Mouse (Mus musculus) spleen, adult 2 months (tissue): ENCODE data around the gene Ntng2. TPM values are rescaled to one million over a fixed set of nuclear protein-coding genes. Genes with fewer than 3 reads are reported as not detected.
A peak's percentile ranks its signal among the peaks of the same experiment; 100 is the strongest.

Experiments
- DNase-seq, 2 experiments: peaks; one replicate each; pipeline versions ENCODE4 v3.0.0 to v3.0.0-alpha.2; 2012 to 2021; ENCODE audit warnings: low spot score in 2 of 2, low read depth in 1 of 2
- H3K27ac ChIP-seq: fragments of 200-500 bp; 2 replicates; pipeline ENCODE4 v1.5.1; 2012; ENCODE audit warnings: low read length, inconsistent platforms; ENCODE audit not compliant: insufficient read depth
- H3K27me3 ChIP-seq: fragments of 200-500 bp; 2 replicates; pipeline ENCODE4 v1.6.1; 2012; ENCODE audit warnings: mild to moderate bottlenecking, moderate library complexity, low read length, inconsistent platforms; ENCODE audit not compliant: control insufficient read depth, insufficient read depth
- H3K36me3 ChIP-seq: fragments of 200-500 bp; 2 replicates; pipeline ENCODE4 v1.6.1; 2012; ENCODE audit warnings: mild to moderate bottlenecking, low read length, inconsistent platforms; ENCODE audit not compliant: control insufficient read depth, insufficient read depth
- H3K4me1 ChIP-seq: fragments of 200-500 bp; 2 replicates; pipeline ENCODE4 v1.6.1; 2011; ENCODE audit warnings: inconsistent platforms; ENCODE audit not compliant: control insufficient read depth, insufficient read depth, insufficient read length
- H3K4me3 ChIP-seq: fragments of 200-500 bp; 2 replicates; pipeline ENCODE4 v1.5.1; 2011; ENCODE audit warnings: mild to moderate bottlenecking, inconsistent platforms; ENCODE audit not compliant: insufficient read depth, insufficient read length; ENCODE audit errors: extremely low read depth
- CTCF ChIP-seq: fragments of 200-500 bp; IDR thresholded peaks from 2 replicates; pipeline ENCODE4 v1.5.1; 2011; ENCODE audit warnings: mild to moderate bottlenecking, inconsistent platforms; ENCODE audit not compliant: insufficient read depth, insufficient read length, insufficient replicate concordance; ENCODE audit errors: extremely low read depth
- POLR2A ChIP-seq: fragments of 200-500 bp; IDR thresholded peaks from 2 replicates; pipeline ENCODE4 v1.6.1; 2011; ENCODE audit warnings: low read depth, low read length, inconsistent platforms
- WGBS: fragments of 180-500 bp; shearing (Covaris S2); methylation state at CpG from one replicate; pipeline ENCODE4 v1.1.7; 2018; 5-methylcytosine and 5-hydroxymethylcytosine counted together
- polyA plus RNA-seq: library from polyadenylated mRNA; depleted of rRNA; stranded (reverse); fragments of >200 nt; gene quantifications from 2 replicates; pipeline ENCODE4 v1.2.3, GENCODE M21; 2012

Gene Ntng2
- polyA plus RNA-seq, 1 experiment, result 40.6 TPM

DNA sequence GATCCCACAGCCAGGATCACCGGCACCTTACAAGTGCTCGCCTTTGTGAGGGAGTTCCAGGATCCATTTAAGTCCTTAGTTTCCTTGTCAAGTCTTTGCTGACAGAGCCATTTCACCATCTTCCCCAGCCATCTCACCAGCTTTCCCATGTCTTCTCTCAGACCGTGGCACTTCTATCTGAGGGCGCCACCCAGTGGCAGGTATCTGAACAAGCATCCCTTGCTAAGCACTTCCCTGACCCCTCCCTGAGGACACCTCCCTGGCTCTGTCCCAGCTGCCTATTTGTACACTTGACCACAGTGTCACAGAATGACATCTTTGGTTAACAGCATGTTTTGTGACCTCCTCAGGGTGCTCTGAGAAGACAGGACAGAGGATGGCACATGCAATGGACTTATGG is 15.2 kb downstream of the Ntng2 start:
- TF ChIP-seq POLR2A (no peak), CTCF (peak; percentile 31; the same call in 1 of the 2 replicates)
- 37% methylated on average over 4 of the region's 4 CpGs for WGBS
- Histone ChIP-seq H3K36me3 (no peaks in the 10 kb centered on the region), H3K4me3 (no peak overlapping the region), H3K4me1 (no peaks in the 10 kb centered on the region), H3K27ac (no peak overlapping the region), H3K27me3 (no peaks in the 10 kb centered on the region)
- DNase-seq, result peak in 1 of 2 experiments; percentile 30

DNA sequence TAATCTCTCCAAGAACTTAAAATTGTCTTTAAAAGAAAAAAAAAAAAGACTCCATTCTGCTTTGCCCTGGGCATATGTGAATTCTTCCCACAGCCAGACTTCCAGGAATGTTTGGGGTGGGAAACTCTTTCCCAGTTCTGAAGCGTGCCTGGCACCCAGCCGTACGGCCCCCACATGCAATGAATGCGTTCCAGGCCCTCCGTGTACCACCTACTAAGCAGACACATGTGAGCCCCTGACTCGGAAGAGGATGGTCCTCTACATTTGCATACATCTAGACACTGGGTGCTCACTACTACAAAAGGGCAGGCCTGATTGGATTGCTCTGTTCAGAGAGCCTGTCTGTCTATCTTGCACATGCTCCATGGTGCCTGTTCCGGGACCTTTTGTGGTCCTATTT is 17.0 kb downstream of the Ntng2 start:
- no peak overlapping the region for H3K4me3 ChIP-seq
- H3K27ac ChIP-seq, result no peak overlapping the region
- no peaks in the 10 kb centered on the region for H3K4me1 ChIP-seq
- 95% methylated on average over 7 of the region's 7 CpGs for WGBS
- H3K27me3 ChIP-seq, result no peaks in the 10 kb centered on the region
- TF ChIP-seq CTCF, result no peak
- TF ChIP-seq POLR2A, result no peak
- DNase-seq, result no peak
- H3K36me3 ChIP-seq, result no peaks in the 10 kb centered on the region

DNA sequence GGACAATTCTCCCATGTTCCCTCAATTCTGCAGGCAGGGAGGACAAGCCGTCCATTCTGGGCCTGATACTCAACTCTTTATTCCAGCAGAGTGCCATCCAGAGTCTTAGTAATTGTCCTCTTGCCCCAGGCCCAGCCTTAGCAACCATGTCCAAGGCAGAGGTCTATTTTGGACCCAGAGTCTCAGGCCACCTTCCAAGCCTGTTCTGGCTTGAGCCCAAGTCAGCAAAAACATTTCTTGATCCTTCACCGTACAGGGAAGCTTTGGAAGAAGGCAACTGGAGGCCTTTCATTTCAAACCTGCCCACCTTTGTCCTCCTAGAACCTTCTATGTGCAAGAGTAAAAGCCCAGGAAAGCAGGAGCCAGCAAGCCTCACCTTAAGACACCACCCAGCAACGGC is 17.8 kb downstream of the Ntng2 start:
- H3K4me1 ChIP-seq, result no peaks in the 10 kb centered on the region
- 91% methylated on average over 3 of the region's 3 CpGs for WGBS
- no peak overlapping the region for H3K27ac ChIP-seq
- no peaks in the 10 kb centered on the region for H3K36me3 ChIP-seq
- H3K27me3 ChIP-seq, result no peaks in the 10 kb centered on the region
- no peak for DNase-seq
- TF ChIP-seq POLR2A (no peak), CTCF (no peak)
- no peak overlapping the region for H3K4me3 ChIP-seq

DNA sequence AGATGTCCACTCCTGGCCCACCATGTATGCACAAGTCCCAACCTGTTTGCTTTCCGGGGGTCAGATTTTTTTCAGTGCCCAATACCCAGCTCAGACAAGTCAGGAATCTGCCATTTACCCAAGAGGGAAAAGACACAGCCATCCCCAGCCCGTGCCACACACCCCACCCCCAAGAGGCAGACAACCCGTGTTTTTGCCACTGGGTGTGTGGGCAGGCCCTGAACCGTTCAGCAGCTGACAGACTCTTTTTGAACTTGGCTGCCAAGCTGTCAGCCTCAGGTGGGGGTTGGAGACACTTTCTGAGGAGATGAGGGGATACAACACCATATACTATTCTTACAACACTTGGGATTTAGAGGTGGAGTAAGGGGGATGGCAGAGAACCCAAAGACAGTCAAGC is 18.8 kb downstream of the Ntng2 start:
- no peak for DNase-seq
- Histone ChIP-seq H3K36me3 (no peaks in the 10 kb centered on the region), H3K27me3 (no peaks in the 10 kb centered on the region), H3K4me1 (no peaks in the 10 kb centered on the region), H3K4me3 (no peak overlapping the region), H3K27ac (no peak overlapping the region)
- WGBS, result 76% methylated on average over 4 of the region's 4 CpGs
- TF ChIP-seq POLR2A (no peak), CTCF (no peak)

DNA sequence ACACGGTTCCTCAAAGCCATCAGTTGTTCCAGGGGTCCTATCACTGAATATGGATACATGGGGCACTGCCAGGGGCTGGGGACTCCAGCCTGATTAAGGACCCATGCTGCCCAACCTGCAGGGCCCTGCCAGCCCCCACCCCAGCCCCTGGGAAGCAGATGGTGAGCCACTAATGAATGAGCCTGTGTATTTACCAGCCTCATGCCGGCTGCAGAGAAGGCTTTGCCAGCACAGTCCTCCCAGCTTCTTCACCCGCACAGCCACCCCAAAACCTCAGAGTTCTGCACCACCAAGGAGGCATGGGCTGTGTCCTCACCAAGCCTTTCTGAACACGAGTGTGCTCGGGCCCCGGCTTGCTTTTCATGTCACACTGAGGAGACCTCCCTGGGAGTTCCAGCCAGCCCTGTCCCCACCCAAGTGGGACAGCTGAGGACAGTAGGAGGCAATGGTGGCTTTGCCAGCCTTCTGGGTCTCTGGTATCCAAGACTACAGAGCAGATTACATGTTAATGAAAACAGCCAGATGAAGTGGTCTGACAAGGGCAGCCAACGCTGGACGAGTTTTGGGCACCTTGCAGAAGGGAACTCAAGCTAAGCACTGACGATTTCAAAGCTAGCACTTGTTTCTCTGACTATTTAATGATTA is 22.5 kb downstream of the Ntng2 start:
- Histone ChIP-seq H3K4me3 (no peak overlapping the region), H3K4me1 (no peaks in the 10 kb centered on the region), H3K36me3 (no peaks in the 10 kb centered on the region), H3K27ac (no peak overlapping the region), H3K27me3 (no peaks in the 10 kb centered on the region)
- 85% methylated on average over 9 of the region's 9 CpGs for WGBS
- TF ChIP-seq CTCF (no peak), POLR2A (no peak)
- no peak for DNase-seq

DNA sequence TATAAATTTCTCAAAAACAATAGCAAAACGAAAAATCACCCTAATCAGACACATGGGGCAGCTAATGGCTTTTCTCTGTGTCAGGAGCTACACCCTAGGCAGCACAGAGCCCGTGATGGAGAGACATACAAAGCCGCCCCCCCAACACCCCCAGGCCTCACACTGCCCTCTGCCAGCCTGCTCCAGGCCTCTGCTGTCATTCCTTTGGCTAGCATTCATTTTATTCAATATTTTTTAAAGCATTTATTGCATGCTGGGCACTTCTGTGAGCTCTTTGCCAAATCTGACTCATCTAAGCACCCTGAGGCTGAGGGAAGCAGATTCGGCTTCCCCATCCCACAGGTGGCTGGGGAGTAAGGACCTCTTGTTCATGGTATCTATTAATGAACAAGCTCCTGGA is 26.1 kb downstream of the Ntng2 start:
- 82% methylated on average over 4 of the region's 4 CpGs for WGBS
- no peak overlapping the region for H3K4me3 ChIP-seq
- H3K36me3 ChIP-seq, result no peaks in the 10 kb centered on the region
- H3K4me1 ChIP-seq, result no peaks in the 10 kb centered on the region
- no peak for TF ChIP-seq POLR2A
- no peak for TF ChIP-seq CTCF
- DNase-seq, result no peak
- no peaks in the 10 kb centered on the region for H3K27me3 ChIP-seq
- H3K27ac ChIP-seq, result no peak overlapping the region

DNA sequence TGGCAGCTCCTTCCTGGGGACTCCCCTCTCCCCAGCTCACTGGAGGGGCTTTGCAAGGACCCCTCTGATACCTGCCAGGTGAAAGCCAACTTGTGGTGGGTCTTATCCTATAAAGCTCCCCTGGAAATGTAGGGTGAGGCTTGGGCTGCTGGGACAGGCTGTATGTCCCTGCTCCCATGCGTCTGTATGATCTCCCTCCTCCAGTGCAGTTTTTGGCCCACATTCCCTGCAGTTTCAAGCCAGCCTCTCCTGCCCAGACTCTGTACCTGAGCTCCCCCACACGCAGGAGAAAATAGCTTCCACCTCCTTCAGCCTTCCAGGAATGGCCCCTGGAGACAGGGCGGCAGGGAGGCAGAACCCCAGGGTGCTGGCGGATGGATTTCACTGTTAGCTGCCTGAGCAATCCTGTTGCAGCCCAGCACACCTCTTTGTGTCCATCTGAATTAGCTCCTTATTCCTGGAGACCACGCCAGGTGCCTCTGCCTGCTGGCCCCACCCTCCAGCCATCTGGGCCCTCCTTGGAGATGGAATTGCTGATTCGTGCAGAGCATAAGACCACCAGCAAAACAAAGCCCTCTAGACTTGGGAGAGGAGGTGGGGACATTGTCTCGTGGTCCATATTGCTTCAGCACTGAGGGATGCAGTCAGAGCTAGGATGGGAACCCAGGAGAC is 29.1 kb downstream of the Ntng2 start:
- Histone ChIP-seq H3K27me3 (no peaks in the 10 kb centered on the region), H3K4me3 (no peak overlapping the region), H3K27ac (no peak overlapping the region), H3K36me3 (no peaks in the 10 kb centered on the region), H3K4me1 (no peaks in the 10 kb centered on the region)
- no peak for DNase-seq
- TF ChIP-seq CTCF (no peak), POLR2A (no peak)
- 74% methylated on average over 7 of the region's 7 CpGs for WGBS
